Comparison of ENCODE assay signal across 10 mouse cellular contexts in genomic region chr14:11257161-11257705, GRCm38 (mm10).
"Had no signal": no experiment of that assay in that cellular context is flagged by ENCODE, and none has a peak within 500 bp of the region (broad histone marks: within the 10 kb centered on the region; RNA-seq: fewer than 3 reads in every experiment).

No protein-coding gene starts in this region.

- ATAC-seq: midbrain, embryonic 13.5 days had no signal

- H3K4me2 ChIP-seq: limb, embryonic 12.5 days; midbrain, embryonic 13.5 days had no signal

- H3K27me3 ChIP-seq: limb, embryonic 12.5 days; midbrain, embryonic 13.5 days had no signal

- H3K36me3 ChIP-seq: limb, embryonic 12.5 days; midbrain, embryonic 13.5 days had no signal

- DNase-seq: kidney, adult 8-10 months; kidney, postnatal 25 days; lung, adult 18-20 months; lung, postnatal 36 days; thymus, adult 2 months; thymus, postnatal 25 days had no signal

- H3K4me3 ChIP-seq: limb, embryonic 12.5 days; midbrain, embryonic 13.5 days had no signal

- H3K27ac ChIP-seq: limb, embryonic 12.5 days; liver, embryonic 14.5 days; midbrain, embryonic 13.5 days; stomach, postnatal 0 days had no signal

- H3K9me3 ChIP-seq: limb, embryonic 12.5 days; midbrain, embryonic 13.5 days had no signal

- H3K9ac ChIP-seq: limb, embryonic 12.5 days; liver, embryonic 14.5 days; midbrain, embryonic 13.5 days had no signal

- H3K4me1 ChIP-seq: limb, embryonic 12.5 days; midbrain, embryonic 13.5 days had no signal
